Mouse (Mus musculus): Measurements from ENCODE around the gene Rnf227. TPM values are rescaled to one million over a fixed set of nuclear protein-coding genes. Genes with fewer than 3 reads are reported as not detected.
A peak's percentile ranks its signal among the peaks of the same experiment; 100 is the strongest.

Gene Rnf227
- polyA plus RNA-seq, 1 experiment from 2014 or later = 24.5 TPM

DNA sequence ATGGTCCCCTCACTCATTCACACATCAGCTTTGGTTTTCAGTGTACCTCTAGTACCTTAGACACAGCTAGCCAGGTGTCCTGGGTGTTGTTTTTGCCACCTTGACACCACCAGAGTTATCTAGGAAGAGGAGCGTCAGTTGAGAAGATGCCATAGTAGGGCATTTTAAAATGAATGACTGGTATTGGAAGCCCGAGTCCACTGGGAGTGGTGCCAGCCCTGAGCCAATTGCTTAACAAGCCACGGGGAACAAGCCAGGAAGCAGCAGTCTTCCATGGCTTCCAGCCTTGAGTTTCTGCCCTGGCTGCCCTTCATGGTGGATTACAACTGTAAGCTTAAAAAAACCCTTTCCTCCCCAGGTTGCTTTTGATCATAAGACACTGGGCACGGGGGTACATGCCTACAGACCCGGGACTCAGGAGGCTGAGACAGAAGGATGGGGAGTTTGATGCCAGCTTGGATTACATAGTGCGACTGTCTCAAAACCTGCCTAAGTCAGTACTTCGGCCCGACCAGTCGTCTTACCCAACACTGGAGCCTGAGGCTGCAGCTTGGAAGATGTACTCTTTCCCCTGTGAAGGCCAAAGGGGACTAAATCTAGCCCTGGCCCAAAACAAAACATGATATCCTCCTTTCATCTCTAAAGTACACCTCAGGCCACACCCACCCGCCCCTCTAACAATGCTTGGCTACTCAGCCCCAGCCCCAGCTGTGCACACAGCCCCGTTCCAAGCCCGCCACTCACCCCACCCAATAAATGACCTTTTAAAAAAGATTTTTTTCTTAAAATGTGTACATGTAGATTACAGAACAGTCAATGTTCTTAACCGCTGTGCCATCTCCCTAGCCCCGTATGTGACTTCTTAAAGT lies 49.5 kb downstream of the Rnf227 start:
- Histone ChIP-seq H3K4me1 (peaks cover 15% of the 10 kb centered on the region), H3K4me3 (replicated peaks) (no peak overlapping the region), H3K27me3 (no peaks in the 10 kb centered on the region), H3K9me3 (replicated peaks) (no peaks in the 10 kb centered on the region), H3K27ac (replicated peaks) (no peak overlapping the region), H3K4me2 (replicated peaks) (0 out of 2 replicates have a peak overlapping the region, but pooled peaks have one; percentile 19), H3K36me3 (peaks cover 5% of the 10 kb centered on the region; the same call in 1 of the 2 replicates), H3K9ac (no peak overlapping the region)
- ATAC-seq (ENCODE audit: insufficient number of reproducible peaks, low FRiP score, low TSS enrichment, low read depth) = no peak
- WGBS = 48% methylated on average over 14 of the region's 14 CpGs

GRCm38 (mm10) chr11:69390400-69391034 lies 50.3 kb downstream of the Rnf227 start:
- Histone ChIP-seq H3K4me2 (replicated peaks) (0 out of 2 replicates have a peak overlapping the region, but pooled peaks have one; percentile 19), H3K9ac (no peak overlapping the region), H3K9me3 (replicated peaks) (no peaks in the 10 kb centered on the region), H3K27ac (replicated peaks) (no peak overlapping the region), H3K4me1 (peaks cover 15% of the 10 kb centered on the region), H3K27me3 (no peaks in the 10 kb centered on the region), H3K36me3 (peaks cover 5% of the 10 kb centered on the region; the same call in 1 of the 2 replicates), H3K4me3 (replicated peaks) (no peak overlapping the region)
- 0 out of 2 replicates have a peak, but pooled peaks have one; percentile 15 for ATAC-seq (ENCODE audit: insufficient number of reproducible peaks, low FRiP score, low TSS enrichment, low read depth)
- 50% methylated on average over 10 of the region's 10 CpGs for WGBS

Other genes starting within 250 kb of the Rnf227 start
- 29.6 and 34.4 TPM in 2 replicates for gene Per1, start 245.2 kb upstream of the Rnf227 start, polyA plus RNA-seq (2015; fragmentation: Nextera tagmentation; extraction: Ambion mirVana)
- 0.55 and 0.64 TPM in 2 replicates for gene Hes7, start 220.1 kb upstream of the Rnf227 start, polyA plus RNA-seq (2015; fragmentation: Nextera tagmentation; extraction: Ambion mirVana)
- gene 9130213A22Rik, start 217.9 kb upstream of the Rnf227 start, polyA plus RNA-seq (2015; fragmentation: Nextera tagmentation; extraction: Ambion mirVana) = 0.35 and 0.51 TPM in 2 replicates
- gene Aloxe3, start 214.6 kb upstream of the Rnf227 start, polyA plus RNA-seq (2015; fragmentation: Nextera tagmentation; extraction: Ambion mirVana) = 7.6 and 8.9 TPM in 2 replicates
- gene Alox12b, start 183.5 kb upstream of the Rnf227 start, polyA plus RNA-seq (2015; fragmentation: Nextera tagmentation; extraction: Ambion mirVana) = 28.7 and 30.5 TPM in 2 replicates
- 0.27 and 0.88 TPM in 2 replicates for gene Alox8, start 142.6 kb upstream of the Rnf227 start, polyA plus RNA-seq (2015; fragmentation: Nextera tagmentation; extraction: Ambion mirVana)
- 0.41 and 0.53 TPM in 2 replicates for gene Gucy2e, start 103.4 kb upstream of the Rnf227 start, polyA plus RNA-seq (2015; fragmentation: Nextera tagmentation; extraction: Ambion mirVana)
- 22.6 and 27.8 TPM in 2 replicates for gene Cntrob, start 16.7 kb upstream of the Rnf227 start, polyA plus RNA-seq (2015; fragmentation: Nextera tagmentation; extraction: Ambion mirVana)
- 150 and 156 TPM in 2 replicates for gene Trappc1, start 16.5 kb upstream of the Rnf227 start, polyA plus RNA-seq (2015; fragmentation: Nextera tagmentation; extraction: Ambion mirVana)
- 2.8 and 3.0 TPM in 2 replicates for gene Kcnab3, start 14.2 kb upstream of the Rnf227 start, polyA plus RNA-seq (2015; fragmentation: Nextera tagmentation; extraction: Ambion mirVana)
- 88.3 and 91.8 TPM in 2 replicates for gene Chd3, start 28.9 kb downstream of the Rnf227 start, polyA plus RNA-seq (2015; fragmentation: Nextera tagmentation; extraction: Ambion mirVana)
- 150 and 158 TPM in 2 replicates for gene Naa38, start 55.0 kb downstream of the Rnf227 start, polyA plus RNA-seq (2015; fragmentation: Nextera tagmentation; extraction: Ambion mirVana)
- 32.6 and 40.9 TPM in 2 replicates for gene Cyb5d1, start 55.2 kb downstream of the Rnf227 start, polyA plus RNA-seq (2015; fragmentation: Nextera tagmentation; extraction: Ambion mirVana)
- gene Tmem88, start 57.8 kb downstream of the Rnf227 start, polyA plus RNA-seq (2015; fragmentation: Nextera tagmentation; extraction: Ambion mirVana) = 19.5 and 20.0 TPM in 2 replicates
- 35.5 and 37.2 TPM in 2 replicates for gene Kdm6b, start 73.2 kb downstream of the Rnf227 start, polyA plus RNA-seq (2015; fragmentation: Nextera tagmentation; extraction: Ambion mirVana)
- gene Dnah2, start 208.6 kb downstream of the Rnf227 start, polyA plus RNA-seq (2015; fragmentation: Nextera tagmentation; extraction: Ambion mirVana) = 4.9 and 8.3 TPM in 2 replicates
- 29.0 and 31.5 TPM in 2 replicates for gene Efnb3, start 219.7 kb downstream of the Rnf227 start, polyA plus RNA-seq (2015; fragmentation: Nextera tagmentation; extraction: Ambion mirVana)
- 25.0 and 26.5 TPM in 2 replicates for gene Wrap53, start 239.8 kb downstream of the Rnf227 start, polyA plus RNA-seq (2015; fragmentation: Nextera tagmentation; extraction: Ambion mirVana)
- 134 and 141 TPM in 2 replicates for gene Trp53, start 239.9 kb downstream of the Rnf227 start, polyA plus RNA-seq (2015; fragmentation: Nextera tagmentation; extraction: Ambion mirVana)